Mouse (Mus musculus) lung, postnatal 0 days (tissue): ENCODE measurements at regions not wholly inside any gene's neighbourhood (a gene's known extent, or its start where the extent isn't known, plus 50 kb on each side); places are given as distances from the start of the nearest gene placed in this dataset.

Experiments used
- CTCF ChIP-seq: IDR thresholded peaks from 2 replicates; pipeline ENCODE4 v1.5.1; 2016; ENCODE audit warnings: antibody characterized with exemption, mild to moderate bottlenecking
- EP300 ChIP-seq: IDR thresholded peaks from 2 replicates; pipeline ENCODE4 v1.6.1; 2016; ENCODE audit warnings: antibody characterized with exemption, mild to moderate bottlenecking, control low read depth

DNA sequence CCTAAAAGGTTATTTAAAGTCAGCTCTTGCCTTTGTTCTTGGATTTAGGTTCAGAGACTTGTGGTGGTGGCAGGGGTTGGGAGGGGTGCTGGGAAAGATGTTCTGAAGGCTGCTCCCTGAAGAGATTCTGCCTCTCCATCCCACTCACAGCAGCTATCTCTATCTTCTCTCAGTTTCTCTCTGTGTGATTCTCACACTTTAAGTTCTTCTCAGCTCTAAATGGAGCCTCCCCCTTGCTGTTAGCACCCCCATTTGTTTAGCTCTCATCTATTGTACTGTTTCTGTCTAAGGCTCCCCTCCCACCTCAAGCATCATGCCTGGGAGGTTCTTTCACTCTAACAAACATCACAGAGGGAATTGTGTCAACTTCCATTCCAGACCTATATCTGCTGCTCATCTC is 75.7 kb downstream of the Gm11733 start:
- TF ChIP-seq CTCF (no peak), EP300 (no peak)
